Mouse (Mus musculus): ENCODE data around the gene Ltbr. TPM values are rescaled to one million over a fixed set of nuclear protein-coding genes. Genes with fewer than 3 reads are reported as not detected.

Ltbr gene
- polyA plus RNA-seq (2012; rRNA removed) = 10.3 and 10.8 TPM in 2 replicates

DNA sequence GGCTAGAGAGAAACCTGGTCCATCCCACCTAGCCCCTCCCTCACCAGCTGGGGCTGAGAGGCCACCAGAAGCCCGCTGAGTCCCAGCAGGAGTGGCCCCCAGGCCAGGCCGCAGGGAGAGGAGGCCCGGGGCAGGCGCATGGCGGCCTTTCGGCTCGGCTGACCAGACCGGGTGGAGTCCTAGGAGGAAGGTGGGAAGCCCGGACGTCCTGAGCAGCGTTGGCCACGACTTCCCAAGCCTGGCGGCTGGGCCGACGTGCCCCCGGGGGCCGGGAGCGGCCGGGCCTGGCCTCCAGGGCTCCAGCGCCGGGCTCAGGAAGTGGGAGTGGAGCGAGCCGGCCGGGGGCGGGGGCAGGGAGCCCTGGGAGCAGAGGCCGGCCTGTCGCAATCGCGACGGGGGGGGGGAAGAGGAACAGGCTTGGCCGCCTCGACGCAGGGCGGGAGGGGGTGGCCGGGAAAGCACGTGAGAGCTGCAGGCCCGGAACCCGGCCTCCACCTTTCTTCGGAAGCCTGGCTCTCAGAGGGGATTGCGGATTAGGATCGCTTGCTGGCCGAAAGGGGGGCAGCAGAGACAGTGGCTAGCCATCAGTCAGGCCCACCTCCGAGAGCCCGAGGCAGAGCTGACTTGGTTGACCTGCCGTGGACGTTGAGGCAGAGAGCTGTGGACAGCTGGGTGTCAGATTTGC lies at the start of gene Ltbr:
Gene Ltbr, minus strand, starts transcription at position 340 of the 685 bp plus-strand sequence.
- H3K27ac ChIP-seq (ENCODE audit: insufficient read depth, low read length) = no peak within 1 kb of the TSS

DNA sequence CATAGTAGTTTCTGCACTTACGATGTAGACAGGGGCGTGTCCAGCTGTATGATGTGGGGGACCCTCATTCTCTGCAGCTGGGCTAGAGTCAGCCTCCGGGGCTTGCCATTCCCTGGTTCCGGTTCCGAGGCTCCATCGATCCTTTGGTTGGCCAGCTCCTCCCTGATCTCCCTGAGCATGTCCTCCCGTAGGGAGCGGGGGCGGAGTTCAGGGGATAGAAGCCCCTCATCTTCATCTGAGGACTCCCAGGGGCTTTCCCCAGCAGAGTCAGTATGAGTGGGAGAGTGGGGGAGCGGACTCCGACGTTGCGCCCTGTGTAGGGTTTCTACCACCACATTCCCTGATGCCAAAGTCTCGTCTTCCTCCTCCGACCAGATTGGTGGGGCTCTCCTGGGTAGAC lies 49.3 kb upstream of the Ltbr start:
- Histone ChIP-seq H3K4me1 (ENCODE audit: control insufficient read depth, insufficient read depth, low read length) (no peaks in the 10 kb centered on the region), H3K4me3 (ENCODE audit: insufficient read depth, low read length) (no peak overlapping the region), H3K27ac (ENCODE audit: insufficient read depth, low read length) (no peak overlapping the region)
- TF ChIP-seq POLR2A (IDR thresholded peaks at IDR 0.05; ENCODE audit: extremely low read depth, insufficient read depth, low read length) (no peak), CTCF (IDR thresholded peaks at IDR 0.05; ENCODE audit: extremely low read depth, insufficient read depth, low read length) (no peak)

More for the DNA sequence above, at the start of gene Ltbr:
- TF ChIP-seq POLR2A (IDR thresholded peaks at IDR 0.05; ENCODE audit: extremely low read depth, insufficient read depth, low read length) (no peak), CTCF (IDR thresholded peaks at IDR 0.05; ENCODE audit: extremely low read depth, insufficient read depth, low read length) (no peak)
- H3K4me1 ChIP-seq (ENCODE audit: control insufficient read depth, insufficient read depth, low read length) = peaks cover 2% of the 10 kb centered on the region; the same call in 1 of the 2 replicates
- peak within 1 kb of the TSS; percentile 30 for H3K4me3 ChIP-seq (ENCODE audit: insufficient read depth, low read length)

DNA sequence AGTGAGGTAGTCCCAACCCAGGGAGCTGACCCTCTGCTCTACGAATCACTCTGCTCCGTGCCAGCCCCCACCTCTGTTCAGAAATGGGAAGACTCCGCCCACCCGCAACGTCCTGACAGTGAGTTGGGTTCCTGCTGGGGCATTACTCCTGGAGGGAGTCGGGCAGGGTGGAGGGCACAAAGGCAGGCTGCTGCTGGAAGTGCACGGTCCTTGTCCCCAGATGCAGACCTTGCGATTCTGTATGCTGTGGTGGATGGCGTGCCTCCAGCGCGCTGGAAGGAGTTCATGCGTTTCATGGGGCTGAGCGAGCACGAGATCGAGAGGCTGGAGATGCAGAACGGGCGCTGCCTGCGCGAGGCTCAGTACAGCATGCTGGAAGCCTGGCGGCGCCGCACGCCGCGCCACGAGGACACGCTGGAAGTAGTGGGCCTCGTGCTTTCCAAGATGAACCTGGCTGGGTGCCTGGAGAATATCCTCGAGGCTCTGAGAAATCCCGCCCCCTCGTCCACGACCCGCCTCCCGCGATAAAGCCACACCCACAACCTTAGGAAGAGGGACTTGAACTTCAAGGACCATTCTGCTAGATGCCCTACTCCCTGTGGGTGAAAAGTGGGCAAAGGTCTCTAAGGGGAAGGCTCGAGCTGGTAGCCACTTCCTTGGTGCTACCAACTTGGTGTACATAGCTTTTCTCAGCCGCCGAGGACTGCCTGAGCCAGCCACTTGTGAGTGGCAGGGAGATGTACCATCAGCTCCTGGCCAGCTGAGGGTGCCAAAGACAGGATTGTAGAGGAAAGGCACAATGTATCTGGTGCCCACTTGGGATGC lies 48.0 kb upstream of the Ltbr start:
- Histone ChIP-seq H3K4me3 (ENCODE audit: insufficient read depth, low read length) (no peak overlapping the region), H3K4me1 (ENCODE audit: control insufficient read depth, insufficient read depth, low read length) (no peaks in the 10 kb centered on the region), H3K27ac (ENCODE audit: insufficient read depth, low read length) (no peak overlapping the region)
- TF ChIP-seq POLR2A (IDR thresholded peaks at IDR 0.05; ENCODE audit: extremely low read depth, insufficient read depth, low read length) = no peak
- peak; percentile 58 for TF ChIP-seq CTCF (IDR thresholded peaks at IDR 0.05; ENCODE audit: extremely low read depth, insufficient read depth, low read length)

DNA sequence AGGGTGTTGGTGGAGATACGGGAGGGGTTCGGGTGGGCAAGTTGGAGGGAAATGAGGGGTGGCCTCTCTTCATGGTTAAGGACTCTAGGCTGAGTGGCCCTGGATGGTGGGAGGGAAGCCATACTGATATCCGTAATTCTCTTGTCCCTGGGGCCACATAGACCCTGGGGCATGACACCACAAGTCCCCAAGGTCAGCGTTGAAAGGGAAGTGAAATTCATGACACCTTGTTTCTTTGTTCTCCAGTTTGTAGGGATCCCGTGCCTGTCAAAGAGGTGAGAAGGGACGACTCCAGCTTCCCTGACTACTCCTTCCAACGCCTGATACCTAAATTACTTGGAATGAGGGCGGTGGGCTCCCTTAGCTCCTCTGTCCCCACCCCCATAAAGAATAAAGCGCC lies 47.2 kb upstream of the Ltbr start:
- Histone ChIP-seq H3K27ac (ENCODE audit: insufficient read depth, low read length) (no peak overlapping the region), H3K4me3 (ENCODE audit: insufficient read depth, low read length) (no peak overlapping the region), H3K4me1 (ENCODE audit: control insufficient read depth, insufficient read depth, low read length) (no peaks in the 10 kb centered on the region)
- no peak for TF ChIP-seq POLR2A (IDR thresholded peaks at IDR 0.05; ENCODE audit: extremely low read depth, insufficient read depth, low read length)
- no peak for TF ChIP-seq CTCF (IDR thresholded peaks at IDR 0.05; ENCODE audit: extremely low read depth, insufficient read depth, low read length)

DNA sequence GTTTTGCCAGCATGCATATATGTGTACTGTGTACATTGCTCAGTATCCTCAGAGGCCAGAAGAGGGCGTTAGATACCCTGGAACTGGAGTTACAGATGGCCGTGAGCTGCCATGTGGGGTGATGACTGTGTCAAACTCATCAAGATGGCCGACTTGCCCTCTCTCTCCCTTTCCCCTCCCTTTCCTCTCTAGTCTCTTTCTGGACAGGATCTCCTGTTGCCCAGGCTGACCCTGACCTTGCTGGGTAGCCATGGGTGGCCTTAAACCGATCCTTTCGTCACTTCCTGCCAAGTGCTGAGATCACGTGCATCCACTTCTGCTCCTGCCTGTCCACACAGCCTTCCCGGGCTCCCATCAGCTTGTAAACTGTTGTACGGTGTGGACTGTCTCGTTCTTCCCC lies 46.3 kb upstream of the Ltbr start:
- TF ChIP-seq CTCF (IDR thresholded peaks at IDR 0.05; ENCODE audit: extremely low read depth, insufficient read depth, low read length) (no peak), POLR2A (IDR thresholded peaks at IDR 0.05; ENCODE audit: extremely low read depth, insufficient read depth, low read length) (no peak)
- H3K4me1 ChIP-seq (ENCODE audit: control insufficient read depth, insufficient read depth, low read length) = peaks cover 4% of the 10 kb centered on the region; the same call in 1 of the 2 replicates
- no peak overlapping the region for H3K27ac ChIP-seq (ENCODE audit: insufficient read depth, low read length)
- no peak overlapping the region for H3K4me3 ChIP-seq (ENCODE audit: insufficient read depth, low read length)

DNA sequence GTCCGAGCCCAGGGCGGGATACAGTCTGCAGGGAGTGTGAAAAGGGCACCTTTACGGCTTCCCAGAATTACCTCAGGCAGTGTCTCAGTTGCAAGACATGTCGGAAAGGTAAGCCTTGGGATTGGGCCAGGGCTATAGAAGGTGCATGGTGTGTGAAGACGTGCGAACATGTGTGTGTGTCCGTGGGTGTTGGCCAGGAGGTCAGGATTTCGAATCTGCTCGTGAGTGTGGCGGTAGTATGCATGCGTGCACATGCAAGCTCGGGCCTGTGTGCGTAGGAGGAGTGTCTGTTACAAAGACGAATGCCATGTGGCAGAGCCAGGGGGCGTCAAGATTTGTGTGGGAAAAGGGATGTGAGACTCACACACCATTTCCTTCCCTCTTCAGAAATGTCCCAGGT lies 43.6 kb upstream of the Ltbr start:
- Histone ChIP-seq H3K4me1 (ENCODE audit: control insufficient read depth, insufficient read depth, low read length) (peaks cover 5% of the 10 kb centered on the region; the same call in 1 of the 2 replicates), H3K4me3 (ENCODE audit: insufficient read depth, low read length) (no peak overlapping the region), H3K27ac (ENCODE audit: insufficient read depth, low read length) (no peak overlapping the region)
- TF ChIP-seq CTCF (IDR thresholded peaks at IDR 0.05; ENCODE audit: extremely low read depth, insufficient read depth, low read length) (no peak), POLR2A (IDR thresholded peaks at IDR 0.05; ENCODE audit: extremely low read depth, insufficient read depth, low read length) (no peak)

DNA sequence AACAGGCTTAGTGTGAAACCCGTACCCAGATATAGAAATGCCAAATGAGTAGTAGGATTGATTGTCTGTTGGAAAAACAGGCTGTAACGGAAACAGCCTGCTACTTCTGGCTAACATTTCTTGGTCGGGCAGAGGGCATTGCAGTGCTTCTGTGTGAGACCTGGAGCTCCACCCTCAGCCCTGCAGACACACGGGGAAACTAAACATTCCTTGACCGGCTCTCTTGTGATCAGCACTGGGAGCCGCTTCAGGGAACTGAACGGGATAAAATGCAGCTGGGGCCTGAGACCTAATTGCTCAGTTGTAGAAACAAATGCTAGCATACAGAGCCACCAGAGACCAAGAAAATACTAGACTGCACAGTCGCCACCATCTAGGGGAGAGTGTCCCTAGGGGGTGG lies 42.6 kb upstream of the Ltbr start:
- Histone ChIP-seq H3K4me1 (ENCODE audit: control insufficient read depth, insufficient read depth, low read length) (peaks cover 5% of the 10 kb centered on the region; the same call in 1 of the 2 replicates), H3K27ac (ENCODE audit: insufficient read depth, low read length) (no peak overlapping the region), H3K4me3 (ENCODE audit: insufficient read depth, low read length) (no peak overlapping the region)
- TF ChIP-seq CTCF (IDR thresholded peaks at IDR 0.05; ENCODE audit: extremely low read depth, insufficient read depth, low read length) = no peak
- no peak for TF ChIP-seq POLR2A (IDR thresholded peaks at IDR 0.05; ENCODE audit: extremely low read depth, insufficient read depth, low read length)

DNA sequence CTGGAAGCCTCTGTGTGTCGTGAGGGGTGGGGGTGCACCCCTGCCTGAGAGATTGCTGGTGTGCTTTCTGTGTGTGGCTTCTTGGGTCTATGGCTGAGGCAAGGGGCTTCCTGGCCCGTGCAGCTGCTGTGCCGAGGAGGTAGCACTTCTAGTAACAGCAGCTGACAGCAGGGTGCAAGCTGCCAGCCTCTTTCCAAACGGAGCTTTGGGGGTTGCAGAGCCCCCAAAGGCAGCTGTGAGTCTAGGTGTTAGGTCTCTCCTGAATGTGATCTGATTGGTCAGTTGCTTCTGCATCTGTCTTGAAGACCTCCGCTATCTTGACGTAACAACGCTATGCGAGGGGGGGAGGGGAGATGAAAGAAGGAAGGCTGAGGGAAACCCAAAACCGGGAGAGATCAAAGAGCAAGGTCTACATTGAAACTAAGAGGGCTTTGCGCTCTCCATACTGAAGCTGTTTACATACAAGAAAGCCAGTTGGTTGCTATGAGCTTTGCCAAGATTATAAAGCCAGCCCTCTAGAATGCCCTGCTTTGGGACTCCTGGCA lies 41.6 kb upstream of the Ltbr start:
- peaks cover 5% of the 10 kb centered on the region; the same call in 1 of the 2 replicates for H3K4me1 ChIP-seq (ENCODE audit: control insufficient read depth, insufficient read depth, low read length)
- H3K27ac ChIP-seq (ENCODE audit: insufficient read depth, low read length) = no peak overlapping the region
- TF ChIP-seq POLR2A (IDR thresholded peaks at IDR 0.05; ENCODE audit: extremely low read depth, insufficient read depth, low read length) = no peak
- no peak for TF ChIP-seq CTCF (IDR thresholded peaks at IDR 0.05; ENCODE audit: extremely low read depth, insufficient read depth, low read length)
- no peak overlapping the region for H3K4me3 ChIP-seq (ENCODE audit: insufficient read depth, low read length)

DNA sequence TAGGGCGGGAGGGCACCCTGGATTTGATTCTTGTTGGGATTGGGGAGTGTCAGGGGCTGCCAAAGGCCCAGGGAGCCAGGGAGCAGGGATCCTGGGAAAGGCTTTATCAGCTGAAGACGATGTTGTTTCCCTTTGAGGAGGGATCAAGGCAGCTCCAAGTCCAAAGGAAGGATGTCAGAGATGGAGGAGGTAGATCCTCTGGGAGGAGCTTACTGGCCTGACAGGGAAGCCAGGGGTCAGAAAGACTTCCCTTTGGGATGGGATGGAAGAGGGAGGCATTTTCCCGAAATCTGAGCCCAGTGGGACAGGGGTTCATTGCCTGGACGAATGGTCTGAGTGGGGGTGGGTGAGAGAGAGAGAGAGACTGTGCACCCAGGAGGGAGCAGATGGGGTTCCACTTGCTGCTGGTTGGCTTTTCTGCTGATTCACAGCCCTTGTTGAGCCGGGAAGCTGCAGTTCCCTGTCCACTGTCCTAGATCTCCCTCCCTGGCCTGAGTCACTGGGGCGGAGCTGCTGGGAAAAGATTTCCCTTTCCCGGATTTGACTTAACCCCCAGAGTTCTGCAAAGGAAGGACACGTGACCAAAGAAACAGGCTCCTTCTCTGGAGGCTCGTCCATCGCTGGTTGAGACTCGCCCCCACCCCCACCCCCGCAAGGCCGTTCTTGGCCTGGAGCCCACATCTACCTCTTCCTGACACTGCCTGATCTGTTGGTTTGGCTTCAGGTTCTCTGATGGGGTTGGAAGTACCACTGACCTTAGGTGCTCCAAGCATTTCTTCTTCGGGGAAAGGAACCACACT lies 40.9 kb upstream of the Ltbr start:
- Histone ChIP-seq H3K4me1 (ENCODE audit: control insufficient read depth, insufficient read depth, low read length) (peaks cover 5% of the 10 kb centered on the region; the same call in 1 of the 2 replicates), H3K4me3 (ENCODE audit: insufficient read depth, low read length) (no peak overlapping the region), H3K27ac (ENCODE audit: insufficient read depth, low read length) (no peak overlapping the region)
- no peak for TF ChIP-seq CTCF (IDR thresholded peaks at IDR 0.05; ENCODE audit: extremely low read depth, insufficient read depth, low read length)
- no peak for TF ChIP-seq POLR2A (IDR thresholded peaks at IDR 0.05; ENCODE audit: extremely low read depth, insufficient read depth, low read length)

All from cortical plate, adult 2 months (tissue).